Mouse (Mus musculus) thymus, adult 2 months (tissue): ENCODE results near the gene Gadd45b. TPM values are rescaled to one million over a fixed set of nuclear protein-coding genes. Genes with fewer than 3 reads are reported as not detected.

Experiments
- DNase-seq: peaks from one replicate; pipeline ENCODE4 v3.0.0; 2021
- H3K27ac ChIP-seq: fragments of 200-500 bp; 2 replicates; pipeline ENCODE4 v1.5.1; 2012; ENCODE audit warnings: low read length, control low read depth; ENCODE audit not compliant: control insufficient read depth, insufficient read depth
- H3K27me3 ChIP-seq: fragments of 200-500 bp; 2 replicates; pipeline ENCODE4 v1.6.1; 2012; ENCODE audit warnings: mild to moderate bottlenecking, low read length, moderate library complexity, mixed read lengths; ENCODE audit not compliant: control insufficient read depth, insufficient read depth
- H3K36me3 ChIP-seq: fragments of 200-500 bp; 2 replicates; pipeline ENCODE4 v1.6.1; 2012; ENCODE audit warnings: mild to moderate bottlenecking, low read length, moderate library complexity; ENCODE audit not compliant: control insufficient read depth, insufficient read depth
- H3K4me1 ChIP-seq: fragments of 200-500 bp; replicated peaks from 2 replicates; pipeline ENCODE4 v1.6.1; 2012; ENCODE audit warnings: low read length; ENCODE audit not compliant: control insufficient read depth, insufficient read depth
- H3K4me3 ChIP-seq: fragments of 200-500 bp; 2 replicates; pipeline ENCODE4 v1.5.1; 2012; ENCODE audit warnings: mild to moderate bottlenecking, low read length, control low read depth, moderate library complexity; ENCODE audit not compliant: control insufficient read depth, insufficient read depth
- CTCF ChIP-seq: fragments of 200-500 bp; IDR thresholded peaks from 2 replicates; pipeline ENCODE4 v1.5.1; 2012; ENCODE audit warnings: mild to moderate bottlenecking, control low read depth, low read length, moderate library complexity, borderline replicate concordance; ENCODE audit not compliant: control insufficient read depth, poor library complexity, insufficient read depth; ENCODE audit errors: extremely low read depth
- POLR2A ChIP-seq: fragments of 200-500 bp; IDR thresholded peaks from 2 replicates; pipeline ENCODE4 v1.6.1; 2012; ENCODE audit warnings: mild to moderate bottlenecking, low read length, control low read depth, moderate library complexity; ENCODE audit not compliant: control insufficient read depth, poor library complexity, insufficient read depth; ENCODE audit errors: extremely low read depth
- WGBS: fragments of 180-500 bp; shearing (Covaris S2); methylation state at CpG from one replicate; pipeline ENCODE4 v1.1.7; 2018; 5-methylcytosine and 5-hydroxymethylcytosine counted together
- polyA plus RNA-seq: library from polyadenylated mRNA; depleted of rRNA; stranded (reverse); fragments of >200 nt; gene quantifications from 2 replicates; pipeline ENCODE4 v1.2.3, GENCODE M21; 2012

Gadd45b gene
- polyA plus RNA-seq, 1 experiment = 53.2 TPM

DNA sequence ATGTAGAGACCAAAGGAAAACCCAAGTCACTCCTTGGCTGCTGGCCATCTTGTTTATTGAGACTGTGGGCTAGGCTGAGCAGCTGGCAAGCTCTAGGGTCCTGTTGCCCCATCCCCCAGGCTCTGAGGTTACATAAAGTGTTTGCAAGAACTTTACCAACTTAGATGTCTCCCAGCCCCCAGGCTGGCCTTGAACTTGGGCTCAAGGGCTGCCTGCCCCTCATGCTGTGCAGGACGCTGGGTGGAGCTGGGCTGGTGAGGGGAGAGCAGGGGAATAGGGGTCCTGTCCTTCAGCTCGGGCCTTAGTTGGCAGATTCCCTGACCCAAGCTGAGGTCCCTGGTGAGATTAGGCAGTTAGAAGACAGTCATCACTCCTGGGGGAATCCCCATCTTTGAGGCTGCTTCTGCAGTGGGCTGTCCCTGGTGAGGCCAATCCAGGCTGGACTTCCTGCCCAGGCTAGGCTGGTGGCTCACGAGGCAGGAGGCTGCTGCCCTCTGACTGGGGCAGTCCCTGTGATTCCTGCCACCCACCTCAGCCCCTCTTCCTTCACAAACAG is 37.3 kb downstream of the Gadd45b start:
- Histone ChIP-seq H3K27me3 (no peaks in the 10 kb centered on the region), H3K36me3 (no peaks in the 10 kb centered on the region), H3K27ac (no peak overlapping the region), H3K4me3 (no peak overlapping the region), H3K4me1 (no peaks in the 10 kb centered on the region)
- TF ChIP-seq CTCF = no peak
- no peak for TF ChIP-seq POLR2A
- WGBS = 61% methylated on average over 3 of the region's 3 CpGs
- DNase-seq = no peak

DNA sequence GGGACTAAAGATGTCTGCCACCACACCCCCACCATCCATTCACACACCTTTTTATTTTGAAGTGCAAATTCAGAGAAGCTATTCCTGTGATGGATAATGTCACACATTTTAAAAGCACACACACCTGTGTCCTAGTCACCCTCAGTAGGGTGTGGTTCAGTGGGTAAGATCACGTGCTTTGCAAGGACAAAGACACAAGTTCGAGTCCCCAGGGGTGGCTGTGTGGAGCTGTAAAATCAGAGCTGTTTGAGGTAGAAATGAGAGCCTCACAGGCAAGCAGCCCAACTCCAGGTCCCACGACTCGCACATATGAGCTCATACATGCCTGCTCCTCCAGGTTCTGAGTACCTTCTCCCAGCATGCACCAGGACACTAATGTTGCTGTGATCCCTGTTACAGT is 38.2 kb downstream of the Gadd45b start:
- H3K36me3 ChIP-seq = no peaks in the 10 kb centered on the region
- no peak overlapping the region for H3K4me3 ChIP-seq
- no peaks in the 10 kb centered on the region for H3K4me1 ChIP-seq
- no peak for DNase-seq
- H3K27me3 ChIP-seq = no peaks in the 10 kb centered on the region
- no peak overlapping the region for H3K27ac ChIP-seq
- TF ChIP-seq CTCF = no peak
- no peak for TF ChIP-seq POLR2A
- WGBS = 90% methylated on average over 4 of the region's 4 CpGs

GRCm38 (mm10) chr10:80969298-80969697 is 39.4 kb downstream of the Gadd45b start:
- 32% methylated on average over 3 of the region's 3 CpGs for WGBS
- Histone ChIP-seq H3K27me3 (no peaks in the 10 kb centered on the region), H3K36me3 (no peaks in the 10 kb centered on the region), H3K27ac (no peak overlapping the region), H3K4me1 (no peaks in the 10 kb centered on the region), H3K4me3 (no peak overlapping the region)
- TF ChIP-seq POLR2A = no peak
- no peak for TF ChIP-seq CTCF
- no peak for DNase-seq

- WGBS = 95% methylated on average over 8 of the region's 8 CpGs
Observed at GRCm38 (mm10) chr10:80970159-80970558, 40.3 kb downstream of the Gadd45b start.

GRCm38 (mm10) chr10:80971533-80971932 is 41.7 kb downstream of the Gadd45b start:
- H3K36me3 ChIP-seq = no peaks in the 10 kb centered on the region
- no peak overlapping the region for H3K4me3 ChIP-seq
- no peaks in the 10 kb centered on the region for H3K27me3 ChIP-seq
- WGBS = 94% methylated on average over 15 of the region's 15 CpGs
- TF ChIP-seq CTCF (no peak), POLR2A (no peak)
- H3K27ac ChIP-seq = no peak overlapping the region
- DNase-seq = no peak
- H3K4me1 ChIP-seq = no peaks in the 10 kb centered on the region

More at GRCm38 (mm10) chr10:80970159-80970558, 40.3 kb downstream of the Gadd45b start:
- no peak for DNase-seq
- Histone ChIP-seq H3K36me3 (no peaks in the 10 kb centered on the region), H3K4me3 (no peak overlapping the region), H3K4me1 (no peaks in the 10 kb centered on the region), H3K27ac (no peak overlapping the region), H3K27me3 (no peaks in the 10 kb centered on the region)
- no peak for TF ChIP-seq POLR2A
- no peak for TF ChIP-seq CTCF

DNA sequence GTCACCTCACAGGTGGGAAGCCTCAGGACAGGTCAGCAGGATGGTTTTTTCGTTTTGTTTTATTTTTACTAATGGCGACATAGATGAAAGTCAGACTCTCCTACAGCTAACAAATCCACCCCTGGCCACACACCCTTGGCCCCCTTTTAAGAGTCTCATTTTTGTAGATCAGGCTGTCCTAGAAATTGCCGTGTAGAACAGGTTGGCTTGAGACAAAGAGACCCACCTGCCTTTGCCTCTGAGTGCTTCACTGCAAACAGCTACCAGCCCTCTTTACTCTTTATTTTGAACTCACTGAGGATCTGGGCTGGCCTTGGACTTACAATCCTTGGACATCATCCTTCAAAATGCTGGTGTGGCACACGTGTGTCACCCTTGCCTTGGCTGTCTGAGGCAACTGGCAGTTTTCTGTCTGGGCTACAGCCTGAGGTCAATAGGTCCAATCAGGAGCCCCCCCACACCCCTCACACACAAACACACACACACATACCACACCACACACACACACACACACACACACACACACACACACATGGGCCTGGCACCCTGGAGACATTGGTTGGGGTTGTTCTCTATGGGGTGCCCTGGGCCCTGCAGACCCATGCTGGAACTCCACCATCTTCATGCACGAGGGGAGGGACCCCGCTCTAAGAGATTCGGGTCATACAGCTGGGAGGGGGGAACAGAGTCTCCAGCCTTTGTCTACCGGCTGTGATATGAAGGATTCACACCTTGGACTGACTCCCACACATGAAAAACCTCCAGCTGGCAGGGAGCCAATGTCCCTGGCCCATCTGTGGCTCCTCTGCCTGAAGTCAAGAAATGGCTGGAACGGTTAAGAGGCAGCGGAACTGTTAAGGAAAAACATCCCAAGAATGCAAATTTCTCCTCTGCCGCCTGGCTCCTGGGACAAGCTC is 42.5 kb downstream of the Gadd45b start:
- WGBS = 86% methylated on average over 11 of the region's 11 CpGs
- DNase-seq = no peak
- no peak for TF ChIP-seq POLR2A
- no peak for TF ChIP-seq CTCF
- no peak overlapping the region for H3K4me3 ChIP-seq
- H3K36me3 ChIP-seq = no peaks in the 10 kb centered on the region
- no peak overlapping the region for H3K27ac ChIP-seq
- H3K4me1 ChIP-seq = no peaks in the 10 kb centered on the region
- H3K27me3 ChIP-seq = no peaks in the 10 kb centered on the region
